Mouse (Mus musculus) lung, adult 2 months (tissue): ENCODE measurements around the gene Tmprss12.

Source experiments
- CTCF ChIP-seq: fragments of 200-500 bp; IDR thresholded peaks from 2 replicates; pipeline ENCODE4 v1.5.1; 2011; ENCODE audit warnings: mild to moderate bottlenecking, low read length, control low read depth; ENCODE audit not compliant: insufficient read depth
- POLR2A ChIP-seq: fragments of 200-500 bp; IDR thresholded peaks from 2 replicates; pipeline ENCODE4 v1.6.1; 2011; ENCODE audit warnings: low read depth, mild to moderate bottlenecking, control low read depth, low read length, borderline replicate concordance; ENCODE audit errors: extremely low read depth

GRCm38 (mm10) chr15:100304019-100304991 lies 23.7 kb downstream of the Tmprss12 start, which contains the start of gene Mettl7a1:
- no peak for TF ChIP-seq CTCF
- TF ChIP-seq POLR2A, result peak; percentile 98
